Mouse (Mus musculus) kidney, embryonic 15.5 days (tissue): ENCODE data around the gene Gpkow. TPM values are rescaled to one million over a fixed set of nuclear protein-coding genes. Genes with fewer than 3 reads are reported as not detected.

Experiments used
- polyA plus RNA-seq: library from polyadenylated mRNA; unstranded; fragments of >200 nt; fragmentation: Nextera tagmentation; extraction: Ambion mirVana; gene quantifications from 2 replicates; pipeline ENCODE4 v1.2.1, GENCODE M21; 2015

The Gpkow gene
- polyA plus RNA-seq, 1 experiment from 2014 or later = 40.3 TPM

Other genes with a start within 250 kb of the Gpkow start
- gene Foxp3, start 123.5 kb upstream of the Gpkow start, polyA plus RNA-seq = not detected in 2 replicates
- 2.0 TPM in 2 replicates for gene Ppp1r3f, start 122.8 kb upstream of the Gpkow start, polyA plus RNA-seq
- 29.9 and 30.5 TPM in 2 replicates for gene Ccdc22, start 91.6 kb upstream of the Gpkow start, polyA plus RNA-seq
- 0.04 TPM in 1 of 2 replicates, not detected in the other for gene Cacna1f, start 90.0 kb upstream of the Gpkow start, polyA plus RNA-seq
- gene Syp, start 58.7 kb upstream of the Gpkow start, polyA plus RNA-seq = 2.2 and 5.5 TPM in 2 replicates
- 10.9 and 13.2 TPM in 2 replicates for gene Prickle3, start 39.9 kb upstream of the Gpkow start, polyA plus RNA-seq
- 156 and 168 TPM in 2 replicates for gene Plp2, start 25.7 kb upstream of the Gpkow start, polyA plus RNA-seq
- 0.58 and 0.68 TPM in 2 replicates for gene Magix, start 15.9 kb upstream of the Gpkow start, polyA plus RNA-seq
- gene Wdr45, start 17.2 kb downstream of the Gpkow start, polyA plus RNA-seq = 35.4 and 38.6 TPM in 2 replicates
- 0.96 TPM in 1 of 2 replicates, not detected in the other for gene Gm45208, start 25.1 kb downstream of the Gpkow start, polyA plus RNA-seq
- gene Praf2, start 31.3 kb downstream of the Gpkow start, polyA plus RNA-seq = 64.4 and 68.9 TPM in 2 replicates
- 19.6 and 20.2 TPM in 2 replicates for gene Ccdc120, start 53.8 kb downstream of the Gpkow start, polyA plus RNA-seq
- 26.3 and 30.9 TPM in 2 replicates for gene Tfe3, start 65.4 kb downstream of the Gpkow start, polyA plus RNA-seq
- gene Gripap1, start 92.6 kb downstream of the Gpkow start, polyA plus RNA-seq = 44.1 and 51.8 TPM in 2 replicates
- 1.6 and 1.9 TPM in 2 replicates for gene Kcnd1, start 125.2 kb downstream of the Gpkow start, polyA plus RNA-seq
- gene Otud5, start 144.2 kb downstream of the Gpkow start, polyA plus RNA-seq = 40.0 and 44.8 TPM in 2 replicates
- gene Pim2, start 181.1 kb downstream of the Gpkow start, polyA plus RNA-seq = 9.7 and 10.8 TPM in 2 replicates
- gene Slc35a2, start 186.9 kb downstream of the Gpkow start, polyA plus RNA-seq = 33.7 and 35.8 TPM in 2 replicates
- 116 and 119 TPM in 2 replicates for gene Pqbp1, start 202.1 kb downstream of the Gpkow start, polyA plus RNA-seq
- gene Timm17b, start 202.2 kb downstream of the Gpkow start, polyA plus RNA-seq = 168 and 171 TPM in 2 replicates
- not detected in 2 replicates for gene Gm10491, start 210.7 kb downstream of the Gpkow start, polyA plus RNA-seq
- not detected in 2 replicates for gene Gm10490, start 212.4 kb downstream of the Gpkow start, polyA plus RNA-seq
- gene Pcsk1n, start 222.7 kb downstream of the Gpkow start, polyA plus RNA-seq = 1.7 and 7.7 TPM in 2 replicates
- gene Eras, start 231.5 kb downstream of the Gpkow start, polyA plus RNA-seq = not detected in 2 replicates